Mouse (Mus musculus): ENCODE measurements around the gene Myrf.

Gene Myrf

DNA sequence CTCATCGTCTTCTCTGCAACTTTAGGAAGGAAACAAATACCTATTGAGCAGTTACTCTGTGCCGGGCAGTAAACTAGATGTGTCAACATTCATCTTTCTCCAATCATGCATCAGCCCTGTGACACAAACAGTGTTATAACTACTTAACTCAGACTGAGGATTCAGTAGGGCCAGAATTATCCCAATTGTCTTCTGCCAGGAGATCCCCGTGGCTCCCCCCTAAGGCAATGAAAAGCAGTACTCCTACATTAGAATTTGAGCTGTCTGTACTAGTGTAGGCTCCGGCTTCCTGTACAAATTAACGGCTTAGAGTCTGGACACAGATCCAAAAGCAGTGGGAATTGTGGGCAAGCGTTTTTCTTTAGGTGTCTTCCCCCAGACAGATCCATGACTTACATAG lies 35.5 kb downstream of the Myrf start:
- DNase-seq = no peak

DNA sequence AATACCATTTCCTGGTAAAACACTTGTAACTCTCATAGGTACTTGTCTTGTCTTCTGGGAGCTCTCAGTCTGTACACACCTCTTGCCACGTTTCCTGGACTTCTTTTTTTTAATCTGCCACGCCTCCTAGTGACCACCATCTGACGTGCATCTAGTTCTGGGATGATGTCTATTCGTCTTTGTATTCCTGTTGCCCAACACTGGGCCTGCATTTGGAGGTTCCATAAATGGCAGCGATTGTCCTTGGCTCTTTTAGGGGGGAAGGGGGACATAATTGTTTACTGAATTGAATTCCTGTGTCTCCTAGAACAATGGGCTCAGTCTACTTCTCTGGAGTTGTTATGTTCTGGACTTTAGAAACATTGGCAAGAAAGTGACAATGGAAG lies 35.9 kb downstream of the Myrf start:
- peak; percentile 51 to 52 for DNase-seq

DNA sequence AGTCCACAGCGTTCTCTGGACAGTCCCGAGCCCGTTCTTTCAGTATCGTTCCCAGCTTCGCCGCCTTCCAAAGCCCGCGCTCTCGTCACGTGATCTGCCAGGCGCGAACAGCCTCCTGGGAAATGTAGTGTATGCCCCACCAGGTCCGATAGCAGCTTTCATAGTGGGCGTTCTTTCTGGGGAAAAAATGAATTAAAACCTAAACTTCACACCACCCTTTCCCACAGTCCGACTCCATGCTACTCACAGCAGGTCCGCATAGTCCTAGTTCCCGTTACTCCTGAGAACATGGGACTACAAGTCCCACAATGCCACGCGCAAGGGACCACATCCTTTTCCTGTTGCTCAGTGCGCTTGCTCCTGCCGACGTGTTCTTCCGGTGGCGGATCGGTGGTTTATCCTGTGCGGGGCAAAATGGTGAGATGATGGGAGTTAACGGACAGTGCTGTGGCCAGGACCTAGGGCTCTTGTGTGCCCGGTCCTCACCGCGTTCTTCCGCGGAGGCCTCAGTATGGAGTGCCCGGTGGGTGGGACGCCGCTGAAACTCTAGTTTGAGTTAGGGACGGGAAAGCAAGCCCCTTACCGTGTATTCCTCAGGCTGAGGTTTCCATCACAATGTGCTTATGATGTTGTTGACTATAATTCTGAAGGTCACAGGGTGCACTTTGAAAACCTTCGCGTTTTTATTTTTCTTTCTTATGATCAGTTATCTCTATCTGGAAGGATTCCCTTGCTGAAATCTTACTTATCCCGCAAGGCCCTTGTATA lies 36.5 kb downstream of the Myrf start, which contains the start of the genes Tmem258 and Fen1:
TSS of gene Tmem258 (plus strand) at position 167 of the 768 bp plus-strand sequence.
TSS of gene Fen1 (minus strand) at position 322 of the 768 bp plus-strand sequence.
- peak; percentile 95 to 96 for DNase-seq

DNA sequence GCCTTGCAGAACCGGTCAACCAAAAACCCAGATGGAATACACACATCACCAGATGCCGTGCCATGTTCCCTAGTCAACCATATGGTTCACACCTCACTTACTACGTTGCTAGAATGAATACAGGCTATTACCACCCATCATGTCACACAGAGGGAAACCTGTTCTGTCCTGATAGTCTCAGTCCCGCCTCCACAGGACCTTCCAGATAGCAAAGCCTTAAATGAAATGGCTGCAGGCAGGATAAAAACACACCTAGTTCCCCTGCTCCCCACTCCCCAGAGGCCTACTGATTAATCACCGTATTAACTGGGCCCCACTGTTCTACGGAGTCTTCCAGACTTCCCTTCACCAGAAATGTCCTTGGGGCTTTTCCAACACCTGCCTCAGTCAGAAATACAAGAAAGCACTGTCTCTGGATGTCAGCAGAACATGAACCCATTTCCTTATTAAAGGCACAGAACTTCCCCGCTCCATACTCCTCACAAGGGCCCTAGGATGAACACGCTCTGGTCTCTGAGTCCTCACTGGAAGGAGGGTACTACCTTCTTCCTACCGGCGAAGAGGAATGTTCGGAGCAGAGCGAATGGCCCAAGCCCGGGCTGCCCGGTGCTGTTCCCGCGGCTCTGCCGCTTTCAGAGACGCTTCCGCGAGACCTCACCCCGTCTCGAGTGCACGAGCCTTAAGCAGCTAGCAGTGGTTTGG lies 37.3 kb downstream of the Myrf start:
- DNase-seq = no peak

DNA sequence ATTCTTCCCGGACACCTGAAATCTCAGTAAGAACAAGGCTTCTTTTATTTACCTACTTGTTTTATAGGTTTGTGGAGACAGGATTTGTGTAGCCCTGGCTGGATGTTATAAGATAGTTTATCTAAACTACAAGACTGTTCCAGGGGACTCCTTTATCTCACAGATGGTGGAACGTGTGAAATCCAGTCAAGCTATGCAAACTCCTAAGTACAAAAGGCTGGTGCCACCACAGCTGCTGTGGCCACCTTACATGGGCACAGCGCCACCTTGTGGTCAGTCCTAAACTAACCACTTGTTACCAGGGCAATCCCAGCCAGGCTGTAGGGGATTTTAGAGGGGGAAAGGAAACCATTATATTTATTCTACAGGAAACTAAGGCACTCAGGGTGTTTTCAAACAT lies 41.8 kb downstream of the Myrf start:
- peak; percentile 85 to 93 for DNase-seq

DNA sequence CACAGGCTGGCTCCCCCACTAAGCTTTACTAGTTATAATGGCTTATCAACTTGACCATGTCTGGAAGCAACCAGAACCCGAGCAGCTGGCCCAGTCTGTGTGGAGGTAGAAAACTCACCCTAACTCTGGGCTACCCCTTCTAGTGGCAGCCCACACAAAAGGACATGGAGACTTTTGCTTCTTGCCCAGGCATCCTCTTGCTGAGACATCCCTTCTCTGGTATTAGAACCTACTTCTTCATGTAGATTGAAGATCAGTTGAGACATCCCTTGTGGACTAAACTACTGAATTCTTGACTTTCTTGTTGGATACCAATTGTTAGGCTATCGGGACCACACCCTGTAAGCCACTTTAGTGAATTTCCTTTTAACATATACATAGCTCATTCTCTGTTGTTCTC lies 42.3 kb downstream of the Myrf start:
- no peak for DNase-seq

DNA sequence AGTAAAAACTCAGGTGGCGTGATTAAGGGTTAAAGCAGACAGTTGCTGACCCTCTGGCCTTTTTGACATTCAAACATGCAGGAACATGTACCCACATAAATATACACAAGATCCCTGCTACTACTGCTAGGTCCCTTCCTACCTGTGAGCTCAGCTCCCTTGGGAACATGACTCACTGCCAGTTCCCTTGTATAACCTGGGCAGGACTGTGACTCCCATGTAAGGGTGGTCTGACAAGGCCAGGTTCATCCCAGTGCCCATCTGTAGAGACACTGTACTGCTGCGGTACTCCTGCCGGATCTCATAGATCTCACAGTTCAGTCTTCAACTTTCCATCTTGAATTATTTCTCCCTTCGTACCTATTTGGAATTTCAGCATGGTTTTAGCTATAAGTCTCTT lies 43.4 kb downstream of the Myrf start:
- no peak for DNase-seq

DNA sequence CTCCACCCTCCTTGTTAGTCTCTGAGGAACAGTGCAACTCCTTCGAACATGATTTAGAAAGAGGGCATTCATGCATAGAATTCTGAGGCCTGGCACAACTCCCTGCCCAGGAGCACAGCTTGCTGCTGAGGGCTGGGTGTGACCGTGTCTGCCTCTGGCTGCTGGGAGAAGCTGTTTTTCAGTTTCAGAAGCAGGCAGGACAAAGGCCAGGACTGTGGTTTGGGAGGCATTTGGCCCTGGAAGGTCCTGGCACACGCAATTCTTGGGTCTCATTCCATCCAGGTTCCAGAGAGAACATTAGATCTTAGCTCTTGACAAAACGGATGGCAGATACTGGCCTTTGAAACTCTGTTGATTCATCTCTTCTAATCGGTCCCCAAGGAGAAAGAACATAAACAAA lies 45.3 kb downstream of the Myrf start:
- no peak for DNase-seq

DNA sequence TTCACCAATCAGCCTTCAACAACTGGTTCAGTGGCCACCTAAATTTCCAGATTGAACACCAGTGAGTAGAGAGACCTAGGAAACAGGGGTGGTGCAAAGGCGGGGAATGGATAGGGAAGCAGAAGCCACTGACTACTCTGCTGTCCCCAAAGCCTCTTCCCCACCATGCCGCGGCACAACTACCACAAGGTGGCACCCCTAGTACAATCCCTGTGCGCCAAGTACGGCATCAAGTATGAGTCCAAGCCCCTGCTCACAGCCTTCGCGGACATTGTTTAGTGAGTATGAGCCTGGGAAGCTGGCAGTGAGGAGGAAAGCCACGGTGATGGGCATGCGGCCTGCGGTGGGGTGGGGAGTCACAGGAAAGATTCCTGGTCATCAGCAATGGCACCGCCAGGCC lies 46.2 kb downstream of the Myrf start:
- no peak for DNase-seq

DNA sequence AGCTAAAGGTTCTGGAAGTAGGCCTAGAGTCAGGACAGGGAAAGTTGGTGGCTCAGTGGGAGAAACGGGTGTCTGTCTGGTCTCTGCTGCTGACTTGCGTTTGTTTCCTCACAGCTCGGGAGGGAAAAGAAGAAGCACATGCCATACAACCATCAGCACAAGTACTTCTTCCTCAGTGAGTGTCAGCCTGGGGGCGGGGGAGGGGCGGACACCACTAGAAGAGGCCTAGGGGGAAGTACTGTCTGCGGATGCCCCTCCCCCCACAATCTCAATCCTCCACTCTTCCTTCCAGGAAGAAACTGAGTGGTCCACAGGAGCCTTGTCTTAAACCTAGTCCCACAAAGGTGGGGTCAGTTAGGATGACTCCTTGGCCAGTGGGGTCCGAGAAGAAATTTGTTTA lies 49.2 kb downstream of the Myrf start:
- no peak for DNase-seq

DNA sequence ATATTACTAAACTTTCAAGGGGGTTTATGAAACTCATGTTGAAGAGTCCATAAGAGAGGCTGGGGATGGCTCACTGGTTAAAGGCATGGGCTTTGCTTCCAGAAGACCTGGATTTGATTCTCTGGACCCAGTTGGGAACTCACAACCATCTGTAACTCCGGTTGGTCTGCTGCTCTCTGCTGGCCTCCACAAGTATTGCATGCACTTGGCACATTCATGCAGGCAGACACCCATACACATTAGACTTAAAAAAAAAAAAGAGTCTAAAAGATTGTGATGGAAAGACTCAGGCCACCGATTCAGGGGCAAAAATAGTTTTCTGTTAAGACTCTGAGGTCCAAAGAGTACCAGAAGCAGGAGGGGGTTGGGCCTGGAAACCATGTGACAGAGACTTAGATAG lies 49.8 kb downstream of the Myrf start:
- DNase-seq = peak; percentile 85 to 90

DNA sequence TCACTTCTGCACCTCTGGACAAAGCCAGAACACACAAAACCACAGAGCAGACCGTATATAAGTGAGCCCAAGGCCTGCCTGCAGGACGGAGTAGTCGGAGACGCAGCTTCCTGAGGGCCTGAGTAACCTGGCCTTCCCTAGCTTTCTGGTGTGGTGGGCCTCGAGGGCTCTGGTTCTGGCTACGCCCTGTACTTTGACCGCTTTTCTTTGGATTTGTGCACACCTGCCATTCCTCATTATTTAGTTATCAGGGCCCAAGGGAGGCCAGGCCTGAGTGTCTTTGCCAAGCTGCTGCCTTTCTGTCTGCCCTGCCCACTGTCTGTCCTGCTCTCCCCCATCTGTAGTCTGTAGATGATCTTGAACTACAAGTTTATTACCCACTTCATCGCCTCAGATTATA lies 50.6 kb downstream of the Myrf start:
- DNase-seq = no peak

DNA sequence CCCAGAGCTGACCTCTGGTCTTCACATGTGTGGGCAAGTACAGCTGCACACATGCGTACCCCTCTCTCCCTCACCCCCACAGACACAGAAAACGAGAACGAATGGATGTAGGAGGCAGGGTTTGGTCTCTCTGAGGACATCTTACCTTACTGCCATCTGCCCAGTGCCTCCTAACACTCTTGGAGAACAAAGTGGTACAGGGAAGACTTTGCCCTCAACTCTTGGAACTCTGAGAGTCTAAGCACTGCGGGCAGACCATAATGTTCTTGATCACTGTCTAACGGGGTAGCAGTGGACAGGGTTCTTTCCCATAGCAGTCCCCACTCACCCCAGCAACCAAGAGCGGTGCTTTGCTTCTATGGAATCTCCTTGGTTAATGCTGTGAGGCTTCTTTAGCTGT lies 51.5 kb downstream of the Myrf start:
- DNase-seq = no peak

DNA sequence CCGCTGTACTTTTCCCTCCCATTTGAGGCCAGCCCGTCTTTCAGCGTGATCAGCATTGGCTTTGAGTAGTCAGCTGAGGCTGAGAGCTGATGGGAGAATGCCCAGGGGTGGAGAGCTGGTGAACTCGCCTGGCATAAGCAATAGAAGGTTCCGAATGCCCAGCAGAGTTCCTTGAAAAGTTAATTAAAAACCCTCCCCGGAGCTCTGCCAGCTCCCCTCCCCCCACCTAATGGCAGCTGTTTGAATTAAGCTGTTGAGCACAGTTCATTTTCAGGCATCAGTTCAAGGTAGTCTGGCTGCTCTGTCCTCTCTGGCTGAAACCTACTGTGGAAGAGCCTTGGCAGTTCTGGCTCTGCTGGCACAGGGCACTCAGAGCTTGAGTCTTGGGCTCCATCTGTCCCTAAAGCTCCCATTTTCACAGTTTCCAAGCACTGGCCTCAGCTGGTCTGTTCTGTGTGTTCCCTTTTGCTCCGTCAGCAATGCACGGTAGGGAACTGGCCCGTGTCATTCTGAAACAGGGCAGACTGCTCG lies 52.2 kb downstream of the Myrf start:
- DNase-seq = peak; percentile 83 to 88

DNA sequence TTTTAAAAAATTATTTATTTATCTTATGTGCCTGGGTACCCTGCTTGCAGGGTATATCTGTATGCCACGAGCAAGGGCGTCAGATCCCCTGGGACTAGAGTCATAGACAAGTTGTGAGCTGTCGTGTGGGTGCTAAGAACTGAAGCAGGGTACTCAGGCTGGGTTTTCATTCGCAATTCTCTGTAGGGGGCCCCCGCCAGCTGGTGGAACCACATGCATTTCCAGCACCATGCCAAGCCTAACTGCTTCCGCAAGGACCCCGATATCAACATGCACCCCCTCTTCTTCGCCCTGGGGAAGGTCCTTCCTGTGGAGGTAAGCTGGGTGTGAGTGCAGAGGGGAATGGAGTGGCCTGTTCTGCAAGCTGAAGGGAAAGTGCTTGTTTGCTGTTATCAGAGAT lies 54.0 kb downstream of the Myrf start:
- DNase-seq = peak in 1 of 2 experiments; percentile 46

DNA sequence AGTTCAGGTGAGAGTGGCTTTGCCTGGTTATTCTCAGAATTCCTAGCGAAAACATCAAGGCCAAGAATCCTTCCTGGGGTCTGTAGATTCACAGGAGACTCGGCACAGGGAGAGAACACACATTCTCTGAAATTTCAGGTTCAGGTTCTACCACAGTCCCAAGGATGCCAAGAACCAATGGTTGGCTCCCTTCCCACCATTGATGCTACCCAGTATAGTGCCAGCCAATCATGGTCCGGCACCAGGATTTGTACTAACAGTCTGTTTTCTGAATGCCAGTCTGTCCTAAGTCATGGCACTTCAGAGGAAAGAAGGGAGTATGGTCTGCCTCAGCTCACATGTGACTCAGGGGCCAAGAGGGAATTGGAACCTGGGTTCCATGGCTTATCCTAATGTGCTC lies 54.7 kb downstream of the Myrf start:
- DNase-seq = peak; percentile 26 to 52

DNA sequence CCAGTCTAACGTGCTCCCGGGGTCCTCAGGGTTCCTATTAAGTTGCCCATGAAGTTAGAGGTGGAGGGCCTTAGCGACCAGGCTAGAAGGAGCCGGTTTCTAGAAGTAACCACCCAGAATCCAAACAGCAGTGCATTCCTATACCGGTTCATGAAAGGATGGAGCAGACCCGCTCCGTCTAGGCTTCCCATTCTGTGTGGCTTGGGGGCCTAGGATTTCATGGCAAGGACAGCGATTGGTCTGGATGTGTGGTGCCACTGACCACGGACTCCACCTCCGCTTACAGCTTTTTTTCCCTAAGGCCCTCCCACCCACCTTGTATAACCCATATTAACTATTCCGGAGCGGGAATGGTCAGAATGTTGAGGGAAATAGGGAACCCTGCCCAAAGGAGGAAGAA lies 56.5 kb downstream of the Myrf start:
- peak; percentile 41 to 55 for DNase-seq

DNA sequence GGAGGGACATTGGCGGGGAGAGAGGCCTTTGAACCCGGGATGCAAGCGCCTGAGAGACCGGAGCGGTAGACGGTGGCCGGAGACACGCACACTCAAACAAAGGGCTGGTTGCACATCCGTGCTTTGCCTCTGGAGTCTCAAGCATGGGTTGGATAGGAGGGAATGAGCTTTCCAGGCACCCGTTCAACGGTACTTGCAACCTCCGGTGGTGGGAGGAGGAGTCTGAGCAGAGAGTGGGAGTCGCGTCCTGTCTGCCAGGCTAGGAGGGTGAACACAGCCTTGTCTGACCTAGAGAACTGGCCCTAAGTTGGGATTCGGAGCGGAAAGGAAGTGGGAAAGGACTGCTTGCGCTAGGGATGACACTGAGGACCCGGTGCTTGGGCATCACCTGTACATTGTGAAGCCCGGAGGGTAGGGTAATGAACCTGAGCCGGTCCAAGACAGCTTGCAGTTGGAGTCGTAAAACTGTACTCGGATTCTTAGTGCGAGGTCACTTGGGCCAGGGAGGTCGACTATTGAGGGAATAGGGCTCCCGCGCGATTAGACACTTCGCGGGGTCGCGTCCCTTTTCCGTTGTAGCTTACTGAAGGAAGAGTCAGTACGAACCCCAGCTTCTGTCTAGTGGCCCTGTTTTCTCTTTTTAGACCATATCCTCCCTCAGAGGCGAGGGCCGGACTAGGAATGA lies 57.1 kb downstream of the Myrf start:
- DNase-seq = peak; percentile 75 to 82

DNA sequence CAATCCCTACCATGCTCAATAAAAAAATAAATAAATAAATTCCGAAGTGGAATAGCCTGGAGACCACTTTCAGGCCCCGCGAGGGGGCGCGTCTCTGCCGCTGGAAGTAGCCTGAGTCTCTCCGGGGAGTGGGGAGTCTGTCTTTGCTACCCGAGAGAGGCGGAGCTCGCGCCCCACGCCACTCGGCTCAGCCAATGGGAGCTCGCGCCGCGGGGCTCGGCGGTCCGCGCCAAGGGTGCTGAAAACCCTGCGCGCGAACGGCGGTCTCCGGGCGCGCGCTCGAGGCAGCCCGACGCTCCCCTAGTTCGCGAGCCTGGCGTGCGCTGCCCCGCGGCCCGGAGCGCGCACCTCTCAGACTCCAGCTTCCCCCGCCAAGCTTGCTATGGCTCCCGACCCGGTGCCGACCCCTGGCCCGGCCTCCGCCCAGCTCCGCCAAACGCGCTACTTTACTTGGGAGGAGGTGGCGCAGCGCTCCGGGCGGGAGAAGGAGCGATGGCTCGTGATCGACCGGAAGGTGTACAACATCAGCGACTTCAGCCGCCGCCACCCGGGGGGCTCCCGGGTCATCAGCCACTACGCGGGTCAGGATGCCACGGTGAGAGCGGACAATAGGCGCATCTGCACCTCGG lies 57.8 kb downstream of the Myrf start, which contains the start of gene Fads1:
TSS of gene Fads1 (plus strand) at position 219 of the 629 bp plus-strand sequence.
- DNase-seq = peak; percentile 94 to 96

DNA sequence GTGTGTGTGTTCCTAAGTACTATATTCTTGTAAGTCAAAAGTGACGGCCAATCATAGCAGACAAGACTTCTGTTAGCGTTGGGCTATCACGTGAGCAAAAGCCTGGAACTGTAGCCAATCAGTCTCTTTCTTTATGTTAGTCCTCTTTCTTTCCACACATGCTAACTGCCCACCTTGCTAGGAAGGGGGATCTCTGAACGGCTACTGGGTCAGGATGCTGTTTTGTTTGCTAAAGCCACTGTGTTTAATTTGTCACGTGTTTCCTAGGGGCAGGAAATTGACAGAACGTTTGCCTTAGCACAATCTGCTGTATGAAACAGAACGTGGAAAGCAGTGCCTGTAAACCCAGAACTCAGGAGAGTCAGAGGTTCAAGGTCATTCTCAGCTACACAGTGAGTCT lies 58.4 kb downstream of the Myrf start:
- no peak for DNase-seq

DNA sequence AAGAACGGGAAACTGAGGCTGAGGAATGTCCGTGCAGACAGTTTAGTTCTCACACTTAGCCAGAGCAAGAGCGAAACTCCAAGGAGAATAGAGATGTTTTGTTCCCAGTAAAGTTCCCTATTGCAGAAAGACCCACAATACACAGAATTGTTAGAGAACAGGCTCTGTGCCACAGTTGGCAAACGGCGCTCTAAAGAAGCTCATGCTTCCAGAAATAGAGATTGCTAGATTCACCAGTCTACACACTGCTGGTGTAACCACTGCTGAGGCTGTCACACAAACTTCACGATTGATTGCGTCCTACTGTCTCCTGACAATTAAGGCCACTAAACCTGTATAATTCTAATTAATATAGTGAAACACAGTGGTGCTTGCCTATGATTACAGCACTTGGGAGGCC lies 59.3 kb downstream of the Myrf start:
- DNase-seq = no peak

DNA sequence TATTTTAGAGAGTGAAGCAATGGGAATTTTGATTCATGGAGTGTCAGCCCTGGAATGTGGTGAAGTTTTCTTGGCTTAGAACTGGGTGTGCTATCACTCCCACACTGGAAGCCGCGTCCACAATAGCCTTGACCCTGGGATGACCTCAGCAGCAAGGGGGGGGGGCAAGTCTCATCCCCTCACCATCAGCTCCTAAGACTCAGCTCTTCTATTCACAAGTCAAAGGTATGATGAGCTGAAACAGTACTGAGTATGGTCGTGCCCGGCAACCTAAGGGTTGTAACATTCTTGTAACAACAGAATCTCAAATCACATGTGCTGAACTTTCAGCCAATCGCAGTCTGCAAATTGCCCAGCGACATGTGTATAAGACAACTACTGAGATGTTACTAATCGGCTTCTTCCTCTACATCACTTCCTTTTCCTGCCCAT lies 63.6 kb downstream of the Myrf start:
- no peak for DNase-seq

DNA sequence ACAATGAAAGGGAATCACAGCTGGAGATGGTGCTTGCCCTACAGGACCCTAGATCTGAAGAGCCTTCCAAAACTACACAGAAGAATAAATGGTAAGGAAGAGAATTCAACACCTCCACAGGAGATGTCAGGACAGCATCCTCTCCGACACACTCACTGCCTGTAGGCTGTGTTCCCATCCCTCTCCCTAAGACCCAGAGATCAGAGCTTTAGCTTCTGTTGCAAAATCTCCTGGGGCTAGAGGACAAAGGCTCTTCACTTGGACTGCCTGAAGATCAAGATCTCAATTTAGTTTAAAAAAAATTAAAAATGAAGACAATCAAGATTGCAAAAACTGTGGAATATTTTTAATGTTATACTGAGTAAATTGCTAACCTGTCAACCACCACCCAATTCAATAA lies 64.1 kb downstream of the Myrf start:
- no peak for DNase-seq
